Mouse (Mus musculus): ENCODE measurements around the gene Crtc3.

The Crtc3 gene

DNA sequence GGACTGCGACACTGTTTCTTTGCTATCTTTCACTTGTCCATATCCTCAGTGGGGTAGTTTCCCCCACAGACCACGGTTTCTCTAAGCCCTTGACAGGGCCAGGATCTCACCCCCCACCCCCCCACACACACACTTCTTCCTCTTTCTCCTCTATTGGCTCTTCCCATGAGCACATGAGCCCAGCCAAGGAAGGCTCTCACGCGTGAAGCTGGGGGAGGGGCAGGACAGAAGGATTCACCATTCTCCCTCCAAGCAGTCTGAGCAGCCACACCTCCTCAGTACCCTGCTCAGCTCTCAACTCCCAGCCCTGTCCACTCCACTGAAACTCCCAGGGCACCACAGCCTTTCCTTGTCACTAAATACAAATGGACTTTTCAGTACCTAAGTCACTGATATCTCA lies 47.2 kb downstream of the Crtc3 start:
- no peak for DNase-seq (ENCODE audit: low read depth, low spot score)

DNA sequence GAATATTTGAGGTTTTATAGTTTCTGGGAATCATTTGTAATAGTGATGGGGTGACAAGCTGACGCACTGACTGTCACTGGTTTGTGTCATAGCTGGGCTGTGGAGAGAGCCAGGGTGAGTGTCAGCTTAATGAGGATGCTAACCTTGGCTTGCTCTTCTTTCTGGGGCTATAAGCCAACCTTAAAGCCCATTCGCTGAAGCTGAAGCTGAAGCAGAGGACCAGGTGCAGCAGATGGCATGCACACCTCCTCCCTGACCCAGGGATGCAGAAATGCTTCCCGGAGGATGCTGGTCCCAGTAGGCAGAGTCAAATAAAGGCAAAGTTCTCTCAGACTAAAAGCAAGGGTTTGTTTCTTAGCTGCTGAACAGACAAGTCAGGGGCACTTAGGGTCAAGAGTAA lies 48.7 kb downstream of the Crtc3 start:
- DNase-seq (ENCODE audit: low read depth, low spot score), result no peak

DNA sequence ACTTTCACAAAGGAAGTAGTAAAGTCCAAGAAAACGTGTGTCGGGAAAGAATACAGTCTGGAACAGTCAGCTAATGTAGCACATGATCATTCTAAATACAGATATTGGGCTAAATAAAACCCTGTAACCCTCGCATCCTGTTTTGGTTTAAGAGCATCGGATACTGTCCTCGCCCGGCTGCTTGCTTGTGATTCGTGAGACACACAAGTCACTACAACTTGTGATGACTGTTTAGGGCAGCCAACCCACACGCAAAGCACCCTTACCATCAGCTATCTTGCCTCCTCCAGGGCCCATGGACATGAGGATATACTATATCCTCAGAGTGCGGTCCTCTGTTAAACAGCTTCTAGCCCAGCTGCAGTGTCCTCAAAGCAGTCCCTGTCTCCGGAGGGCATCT lies 50.2 kb downstream of the Crtc3 start:
- DNase-seq (ENCODE audit: low read depth, low spot score), result no peak

DNA sequence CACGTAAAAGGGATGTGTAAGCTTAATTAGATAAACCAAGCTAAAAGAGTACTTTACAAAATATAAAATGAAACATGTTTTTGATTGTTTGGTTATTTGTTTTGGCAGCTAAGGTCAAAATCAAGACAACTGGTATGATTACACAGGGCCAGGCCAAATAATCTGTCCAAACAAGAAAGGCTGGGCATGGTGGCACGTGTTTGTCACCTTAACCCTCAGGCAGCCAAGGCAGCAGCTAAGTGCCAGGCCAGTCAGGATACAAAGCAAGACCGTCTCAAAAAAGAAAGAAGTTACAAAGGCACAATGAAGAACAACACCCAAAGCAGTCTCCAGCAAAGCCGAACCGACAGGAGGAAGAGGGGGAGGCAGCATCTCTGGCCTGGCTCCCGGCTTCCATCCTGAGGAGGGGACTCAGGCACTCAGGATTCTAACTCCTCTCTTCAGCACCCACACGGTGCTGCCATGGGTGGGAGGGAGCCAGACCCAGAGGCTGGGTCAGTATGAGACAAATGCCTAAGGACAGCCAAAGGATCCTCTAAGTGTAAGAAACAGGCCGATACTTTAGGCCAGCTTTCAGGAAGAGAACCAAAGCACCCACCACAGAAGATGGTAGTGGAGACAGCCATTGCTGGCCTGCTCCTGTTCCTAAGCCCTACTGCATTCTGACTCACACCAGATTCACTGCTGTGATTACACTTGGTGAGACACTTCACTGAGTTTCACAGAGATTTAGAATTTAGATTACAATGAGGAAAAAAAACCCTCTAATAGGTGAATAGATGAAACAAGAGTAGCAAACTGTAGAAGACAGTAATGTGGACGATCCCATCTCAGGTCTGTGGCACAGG lies 51.5 kb downstream of the Crtc3 start:
- DNase-seq (ENCODE audit: low read depth, low spot score), result no peak

DNA sequence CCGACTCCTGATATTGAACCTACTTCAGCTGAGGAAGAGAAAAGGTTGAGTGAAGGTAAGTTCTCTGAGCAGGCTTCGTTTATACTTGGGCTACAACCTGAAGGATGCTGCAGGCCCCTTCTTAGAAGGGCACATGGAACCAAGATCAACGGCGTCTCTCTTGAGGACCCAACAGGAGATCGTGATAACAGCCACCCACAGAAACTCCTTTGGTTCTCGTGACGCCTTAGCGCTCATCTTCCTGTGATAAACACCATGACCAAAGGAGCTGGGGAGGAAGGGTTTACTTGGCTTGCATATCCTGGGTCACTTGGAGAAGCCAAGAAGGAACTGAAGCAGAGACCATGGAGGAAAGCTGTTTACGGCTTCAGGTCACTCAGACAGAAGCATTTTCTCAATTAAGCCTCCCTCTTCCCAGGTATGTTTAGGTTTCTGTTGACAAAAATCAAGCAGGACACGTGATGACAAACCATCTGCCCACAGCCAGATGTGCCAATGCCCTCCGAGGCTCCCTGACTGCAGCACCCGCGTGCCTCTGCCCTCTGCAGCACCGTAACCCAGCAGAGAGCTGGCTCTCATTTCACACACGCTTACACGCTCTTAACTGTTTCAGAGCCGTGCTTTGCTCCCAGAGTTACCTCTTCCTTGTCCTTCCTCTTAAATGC lies 52.3 kb downstream of the Crtc3 start:
- no peak for DNase-seq (ENCODE audit: low read depth, low spot score)

DNA sequence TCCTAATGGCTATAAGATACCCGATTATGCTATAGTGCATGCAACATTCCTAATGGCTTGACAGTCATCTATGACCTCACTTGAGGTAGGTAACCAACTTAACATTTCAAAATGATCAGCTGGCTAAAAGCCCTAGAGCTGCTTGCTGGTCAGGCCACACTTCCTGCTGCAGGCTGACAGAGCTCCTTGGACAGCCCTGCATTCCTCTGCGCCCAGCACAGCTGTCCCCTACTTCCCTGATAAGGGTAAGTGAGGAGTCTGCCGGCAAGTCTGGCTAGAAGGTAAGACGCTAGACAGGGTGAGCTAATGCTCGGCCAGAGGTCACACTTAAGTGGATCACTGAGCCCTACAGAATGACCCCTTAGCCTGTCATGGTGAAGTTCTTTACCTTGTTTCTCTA lies 52.8 kb downstream of the Crtc3 start:
- DNase-seq (ENCODE audit: low read depth, low spot score), result no peak

DNA sequence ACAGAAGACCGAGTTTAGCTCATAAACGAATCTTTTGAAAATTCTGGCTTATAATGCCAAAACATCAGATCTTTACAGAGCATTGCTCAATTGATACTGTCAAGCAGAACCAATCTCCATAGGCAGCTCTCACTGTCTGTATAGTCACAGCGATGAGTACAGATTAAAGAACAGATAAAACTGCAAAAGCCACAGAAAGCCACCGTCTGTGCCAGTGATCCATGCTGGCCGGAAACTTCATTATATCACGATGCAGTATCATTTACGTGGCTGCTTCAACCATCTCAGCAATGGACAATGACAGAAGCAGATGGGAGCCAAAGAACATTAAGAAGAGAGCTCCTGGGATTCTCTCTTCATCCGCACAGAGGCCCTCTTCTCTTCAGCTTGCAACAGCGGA lies 53.9 kb downstream of the Crtc3 start:
- no peak for DNase-seq (ENCODE audit: low read depth, low spot score)

DNA sequence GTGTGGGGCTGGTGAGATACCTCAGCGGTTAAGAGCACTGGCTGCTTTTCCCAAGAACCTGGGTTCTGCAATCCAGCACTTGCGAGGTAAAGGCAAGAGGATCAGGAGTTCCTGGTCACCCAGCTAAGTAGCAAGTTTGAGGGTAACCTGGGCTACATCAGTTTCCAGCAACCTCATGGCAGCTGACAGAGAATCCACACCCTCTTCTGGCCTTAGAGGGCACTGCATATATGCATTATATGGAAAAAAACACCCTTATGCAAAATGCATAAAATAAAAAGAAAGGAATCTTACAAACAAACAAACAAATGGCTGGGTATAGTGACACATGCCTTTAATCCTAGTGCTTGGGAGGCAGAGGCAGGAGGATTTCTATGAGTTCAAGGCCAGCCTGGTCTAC lies 55.0 kb downstream of the Crtc3 start:
- DNase-seq (ENCODE audit: low read depth, low spot score), result no peak

DNA sequence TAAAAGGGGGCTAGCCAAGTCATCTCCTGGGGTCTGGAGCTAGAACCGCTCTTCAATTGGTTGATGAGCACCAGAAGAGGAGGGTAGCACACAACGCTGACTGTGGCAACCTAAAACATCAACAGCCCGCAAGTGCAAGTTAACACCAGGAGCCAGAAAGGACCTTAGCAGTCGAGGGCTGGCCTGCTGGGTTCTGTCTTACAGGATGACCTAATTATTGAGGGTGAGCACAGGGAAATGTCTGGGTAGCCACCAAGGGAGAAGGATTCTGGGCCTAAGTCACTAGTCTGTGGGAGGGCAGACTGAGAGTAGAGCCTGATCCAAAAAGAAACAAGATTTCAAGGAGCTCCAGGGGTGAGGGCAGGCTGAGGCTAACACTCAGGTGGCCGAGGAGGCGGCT lies 56.7 kb downstream of the Crtc3 start:
- DNase-seq (ENCODE audit: low read depth, low spot score), result no peak

DNA sequence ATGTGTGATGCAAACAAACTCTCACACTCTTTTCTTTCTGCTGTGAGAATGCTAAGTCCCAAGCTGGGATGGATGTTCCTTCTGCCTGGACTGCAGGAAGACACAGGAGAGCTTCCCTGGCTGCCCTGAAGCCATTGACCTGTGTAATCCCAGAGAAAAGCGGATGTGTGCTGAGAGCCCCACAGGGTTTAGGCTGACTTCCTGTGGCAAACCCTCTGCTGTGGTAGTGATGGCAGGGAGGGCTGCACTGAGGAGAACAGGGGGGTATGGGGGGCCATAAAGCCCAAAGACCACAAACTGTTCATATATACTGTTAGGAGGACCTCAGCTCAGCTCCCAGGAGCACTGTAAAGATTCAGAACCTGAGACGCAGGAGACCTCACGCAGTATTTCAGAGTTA lies 57.3 kb downstream of the Crtc3 start:
- no peak for DNase-seq (ENCODE audit: low read depth, low spot score)

DNA sequence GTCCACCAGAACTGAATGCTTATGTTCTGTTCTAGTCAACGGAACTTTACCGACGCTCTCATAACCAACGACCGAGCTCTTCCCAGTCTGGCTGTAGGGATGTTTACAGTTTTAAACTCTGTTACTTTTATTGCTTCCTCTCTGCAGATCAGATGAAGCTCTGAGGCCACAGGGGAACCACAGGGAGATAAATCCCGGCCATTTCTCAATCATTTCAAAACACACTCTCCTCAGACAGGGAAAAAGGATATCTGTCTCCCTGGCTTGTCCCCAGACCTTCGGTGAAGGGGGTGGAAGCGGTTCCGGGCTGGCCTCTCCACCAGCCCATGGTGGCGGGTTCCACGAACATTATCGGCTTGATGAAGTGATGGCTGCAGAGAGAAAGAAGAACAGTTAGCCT lies 59.3 kb downstream of the Crtc3 start:
- no peak for DNase-seq (ENCODE audit: low read depth, low spot score)

DNA sequence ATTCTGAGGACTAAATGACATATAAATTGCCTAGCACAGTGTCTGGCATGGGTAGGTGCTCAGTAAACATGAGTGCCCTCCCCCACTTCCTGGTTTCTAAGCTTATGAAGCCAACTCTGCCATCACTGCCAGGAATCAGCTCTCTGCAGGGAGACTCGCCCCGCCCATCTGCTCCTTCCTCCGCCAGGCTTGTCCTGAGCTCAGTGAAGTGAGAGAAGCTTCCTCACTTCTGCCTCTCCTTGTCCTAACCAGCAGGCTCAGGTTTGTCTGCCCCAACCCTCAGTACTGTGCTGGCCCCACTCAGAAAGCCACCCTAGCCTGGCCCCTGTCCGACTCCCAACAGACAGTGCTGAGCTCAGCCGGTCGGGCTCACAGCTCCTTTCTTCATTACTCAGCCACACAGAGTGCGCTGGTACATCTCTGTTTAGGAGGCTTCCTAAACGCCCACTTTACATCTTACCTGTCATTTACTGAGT lies 59.9 kb downstream of the Crtc3 start:
- DNase-seq (ENCODE audit: low read depth, low spot score), result no peak

DNA sequence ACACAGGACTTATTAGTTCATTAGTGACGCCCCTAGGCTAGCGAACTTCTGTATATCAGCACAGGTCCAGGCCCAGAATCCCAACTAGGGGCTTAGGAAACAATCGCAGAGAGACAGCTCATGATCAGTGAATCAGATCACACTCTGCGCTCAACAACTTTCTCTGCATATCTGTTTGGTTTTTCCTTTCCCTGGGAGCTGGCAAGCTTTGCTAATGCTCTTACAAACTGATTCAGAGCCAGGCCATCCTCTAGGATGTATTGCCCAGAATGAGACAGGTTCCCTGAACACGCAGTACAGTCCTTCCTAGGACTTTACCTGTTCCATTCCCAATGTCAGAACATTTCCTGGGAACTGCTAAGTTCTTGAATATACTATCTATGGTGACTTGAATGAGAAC lies 61.7 kb downstream of the Crtc3 start:
- DNase-seq (ENCODE audit: low read depth, low spot score), result no peak

DNA sequence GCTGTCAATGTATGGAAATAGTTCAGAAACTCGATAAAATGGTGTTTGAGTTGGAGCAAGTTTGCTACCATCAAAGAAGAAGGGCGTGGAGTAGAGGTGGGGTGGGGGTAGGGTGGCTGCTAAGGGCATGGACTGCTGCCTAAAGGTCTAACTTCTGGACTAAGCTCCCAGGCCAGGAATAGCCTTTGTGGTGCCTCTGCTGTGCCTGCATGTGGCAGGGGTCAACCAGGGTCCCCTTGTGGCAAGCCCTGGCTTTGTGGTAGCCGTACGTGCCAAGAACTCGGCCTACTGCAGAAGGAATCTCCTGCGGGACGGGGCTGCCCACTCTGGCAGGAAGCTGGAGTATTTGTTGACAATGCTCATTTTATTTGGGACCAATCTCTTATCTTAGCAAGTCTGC lies 62.8 kb downstream of the Crtc3 start:
- no peak for DNase-seq (ENCODE audit: low read depth, low spot score)

DNA sequence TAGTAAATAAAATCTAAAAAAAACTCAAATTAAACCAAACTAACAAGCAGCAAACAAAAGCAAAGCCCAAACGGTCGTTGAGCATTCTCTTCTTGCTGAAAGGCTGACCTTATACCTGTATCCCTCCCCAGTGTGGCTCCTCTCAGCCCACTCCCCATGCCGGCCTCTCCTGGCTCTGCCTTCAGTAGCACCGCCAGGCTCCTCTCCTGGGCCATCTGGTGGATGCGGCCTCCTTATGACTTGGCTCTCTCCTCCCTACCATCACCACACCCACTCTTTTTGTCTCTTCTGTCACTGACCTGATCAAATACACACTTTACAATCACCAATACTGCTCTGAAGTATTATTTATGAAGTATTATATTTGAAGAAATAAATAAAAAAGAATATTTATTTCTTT lies 65.4 kb downstream of the Crtc3 start:
- DNase-seq (ENCODE audit: low read depth, low spot score), result no peak

DNA sequence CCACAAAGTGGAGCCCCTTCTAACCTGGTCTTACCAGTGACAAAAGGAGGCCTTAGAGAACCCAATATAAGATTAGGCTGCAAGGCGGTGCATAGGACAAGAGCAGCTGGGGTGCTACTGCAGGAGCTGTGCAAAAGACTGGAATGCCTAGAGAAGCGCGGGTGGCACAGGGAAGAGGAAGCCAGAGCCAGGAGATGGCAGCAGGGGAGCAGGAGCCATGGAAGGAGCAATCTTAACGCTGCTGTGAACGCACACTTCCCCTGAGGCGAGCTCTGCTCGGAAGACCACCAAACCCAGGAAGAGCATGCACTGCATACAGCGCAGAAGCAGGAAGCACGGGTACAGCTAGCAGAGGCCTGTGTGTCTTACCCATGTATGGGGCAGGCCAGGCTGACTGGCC lies 72.6 kb downstream of the Crtc3 start:
- DNase-seq (ENCODE audit: low read depth, low spot score), result no peak

DNA sequence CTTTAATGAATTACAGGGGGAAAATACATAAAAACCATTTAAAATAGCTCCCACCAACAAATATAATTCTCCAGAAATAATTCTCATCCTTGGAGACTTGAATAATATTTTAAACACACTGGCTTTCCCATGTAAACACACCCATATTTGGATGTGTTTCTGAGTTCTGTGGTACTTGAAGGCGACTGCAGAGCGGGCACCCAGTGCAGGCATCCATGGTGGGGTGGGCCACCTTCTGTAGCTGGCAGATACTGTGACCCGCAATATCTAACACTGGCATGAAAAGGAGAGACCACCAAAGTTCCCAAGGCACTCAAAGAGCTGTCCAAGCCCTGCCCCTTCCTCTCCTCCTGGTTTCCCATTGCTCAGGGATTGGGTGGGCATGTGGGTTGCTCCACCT lies 74.6 kb downstream of the Crtc3 start:
- no peak for DNase-seq (ENCODE audit: low read depth, low spot score)

DNA sequence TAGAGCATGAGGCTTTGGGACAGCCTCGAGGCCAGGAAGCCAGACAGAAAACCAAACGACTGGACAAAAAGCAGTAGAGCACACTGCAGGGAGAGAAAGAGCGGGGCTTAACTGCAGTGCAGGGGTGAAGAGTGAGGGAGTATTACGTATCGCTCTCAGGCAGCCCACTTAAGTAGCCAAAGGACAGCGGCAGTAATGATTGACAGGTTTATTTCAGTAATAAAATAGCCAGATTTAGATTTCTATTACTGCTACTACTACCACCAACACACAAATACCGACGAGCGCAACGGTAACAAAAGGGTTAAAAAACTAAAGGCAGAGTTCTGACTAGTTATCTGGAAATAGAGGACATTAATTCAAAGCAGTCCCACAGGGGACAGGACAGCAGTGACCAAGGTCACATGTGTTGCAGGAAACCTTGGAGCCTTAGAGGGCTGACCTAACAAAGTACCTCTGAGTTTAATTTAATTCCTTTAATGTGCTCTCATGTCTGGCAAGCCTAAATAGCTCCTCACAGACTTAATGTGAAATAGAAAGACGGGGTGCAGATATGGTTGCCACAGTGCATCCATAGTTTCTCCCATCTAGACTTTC lies 76.4 kb downstream of the Crtc3 start:
- no peak for DNase-seq (ENCODE audit: low read depth, low spot score)

DNA sequence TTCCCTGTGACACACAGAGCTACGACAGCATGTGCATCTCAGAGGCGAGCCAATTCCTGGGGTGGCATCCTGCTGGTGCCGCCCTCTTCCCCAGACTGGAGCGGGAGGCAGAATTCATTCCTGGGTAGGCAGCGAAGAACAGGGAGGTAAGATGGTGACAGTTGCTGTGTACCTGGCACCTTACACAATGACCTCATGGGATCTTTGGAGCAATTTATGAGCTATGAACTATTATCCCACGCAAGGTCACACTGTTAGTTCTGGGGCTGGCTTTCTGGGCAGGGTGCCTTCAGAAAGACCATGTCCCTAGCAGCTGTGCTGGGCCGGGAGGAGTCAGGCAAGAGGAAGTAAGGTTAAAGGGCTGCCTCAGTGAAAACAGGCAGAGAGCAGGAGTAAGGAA lies 77.0 kb downstream of the Crtc3 start:
- no peak for DNase-seq (ENCODE audit: low read depth, low spot score)

DNA sequence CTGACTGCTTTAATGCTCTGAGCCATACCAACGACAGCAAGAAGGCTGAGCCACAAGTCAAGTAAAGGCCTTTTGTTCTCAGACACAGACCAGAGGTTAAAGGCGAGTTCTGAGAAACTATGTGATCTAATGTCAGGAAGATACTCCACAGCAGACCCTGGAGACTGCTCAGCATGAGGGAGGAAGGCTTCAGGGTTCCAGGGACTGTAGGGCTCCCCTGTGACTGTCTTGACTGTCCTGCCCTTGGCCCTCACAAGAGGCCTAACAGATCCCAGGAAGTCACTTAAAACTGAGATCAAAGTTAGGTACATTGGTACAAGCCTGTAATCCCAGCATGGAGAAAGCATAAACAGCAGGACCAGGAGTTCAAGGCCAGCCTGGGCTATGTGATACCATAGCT lies 81.2 kb downstream of the Crtc3 start:
- no peak for DNase-seq (ENCODE audit: low read depth, low spot score)

DNA sequence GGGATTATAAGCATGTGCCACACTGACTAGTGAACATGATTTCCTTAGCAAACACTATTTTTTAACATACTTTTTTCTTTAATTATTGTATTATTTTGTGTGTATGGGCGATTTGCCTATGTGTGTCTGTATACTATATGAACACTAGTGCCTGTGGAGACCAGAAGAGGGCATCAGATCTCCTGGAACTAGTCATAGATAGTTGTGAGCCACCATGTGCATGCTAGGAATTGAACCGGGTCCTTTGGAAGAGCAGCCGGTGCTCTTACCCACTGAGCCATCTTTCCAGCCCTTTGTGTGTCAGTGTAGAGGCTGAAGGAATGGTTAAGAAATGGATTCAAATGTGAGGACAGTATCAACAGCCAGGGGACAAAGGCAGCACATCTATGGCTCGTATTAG lies 82.2 kb downstream of the Crtc3 start:
- no peak for DNase-seq (ENCODE audit: low read depth, low spot score)

DNA sequence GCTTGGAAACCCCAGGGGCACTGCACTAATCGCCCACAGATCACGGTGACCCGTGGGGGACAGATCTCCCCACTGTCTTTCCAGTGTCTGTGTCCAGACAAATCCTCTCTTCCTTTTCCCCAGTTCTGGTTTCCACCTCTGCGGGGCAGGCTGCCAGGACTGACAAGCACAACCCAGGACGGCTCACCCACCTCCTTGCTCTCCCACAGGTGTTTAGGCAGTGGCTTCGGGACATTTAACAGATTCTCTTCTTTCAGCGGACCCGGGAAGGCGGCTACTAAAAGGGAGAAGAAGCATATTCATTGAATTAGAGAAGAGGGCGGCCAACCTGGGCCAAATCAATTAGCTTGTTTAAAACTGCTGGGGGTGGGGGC lies 83.1 kb downstream of the Crtc3 start:
- DNase-seq (ENCODE audit: low read depth, low spot score), result no peak

All from c-Kit-negative CD71-positive TER-119-positive erythroid progenitor cells, embryonic 14.5 days (primary cell).